Mouse (Mus musculus): Measurements from ENCODE around the gene Mctp1. TPM values are rescaled to one million over a fixed set of nuclear protein-coding genes. Genes with fewer than 3 reads are reported as not detected.

Gene Mctp1
- total and polyA plus RNA-seq, 3 experiments, result not detected

- Histone ChIP-seq H3K4me1 (ENCODE audit: control insufficient read depth in 1 of 2, insufficient read depth in 2 of 2, low read length in 2 of 2) (peaks cover 0 to 10% of the 10 kb centered on the region in 2 experiments; a peak in 2 of 4 replicates), H3K36me3 (ENCODE audit: control insufficient read depth in 1 of 2, insufficient read depth in 2 of 2, low read length in 2 of 2) (peaks cover 0 to 3% of the 10 kb centered on the region in 2 experiments; a peak in 2 of 4 replicates), H3K4me3 (ENCODE audit: control insufficient read depth in 1 of 2, insufficient read depth in 1 of 2, low read depth in 2 of 2, low read length in 2 of 2) (no peak overlapping the region), H3K9me3 (replicated peaks; ENCODE audit: insufficient read depth, low read length) (no peaks in the 10 kb centered on the region), H3K27ac (ENCODE audit: control insufficient read depth, low read depth, low read length) (0 out of 2 replicates have a peak overlapping the region, but pooled peaks have one; percentile 21), H3K27me3 (ENCODE audit: control insufficient read depth in 1 of 2, insufficient read depth in 2 of 2, low read length in 2 of 2) (no peaks in the 10 kb centered on the region), H3K9ac (ENCODE audit: control insufficient read depth, low read depth, low read length, poor library complexity, severe bottlenecking) (no peak overlapping the region), H3K79me2 (ENCODE audit: control insufficient read depth, insufficient read depth, low read length, poor library complexity) (no peaks in the 10 kb centered on the region)
- TF ChIP-seq ZC3H11A (IDR thresholded peaks at IDR 0.05; ENCODE audit: low read depth, low read length), result no peak
- TF ChIP-seq JUND (IDR thresholded peaks at IDR 0.05; ENCODE audit: low read depth, low read length), result peak; percentile 97
- TF ChIP-seq EP300 (IDR thresholded peaks at IDR 0.05; ENCODE audit: low read depth in 1 of 2, low read length in 2 of 2), result peak; percentile 26 to 61; a peak in 3 of 4 replicates
- TF ChIP-seq GATA1 (IDR thresholded peaks at IDR 0.05; ENCODE audit: low read depth, low read length), result peak; percentile 54; the same call in 1 of the 2 replicates
- TF ChIP-seq MAX (IDR thresholded peaks at IDR 0.05; ENCODE audit: low read length), result no peak
- TF ChIP-seq CHD2 (IDR thresholded peaks at IDR 0.05; ENCODE audit: low read length), result no peak
- peak; percentile 83 for TF ChIP-seq MEF2A (IDR thresholded peaks at IDR 0.05; ENCODE audit: extremely low read depth, insufficient replicate concordance, low read depth, low read length, poor library complexity, severe bottlenecking)
- peak; percentile 54; the same call in 1 of the 2 replicates for TF ChIP-seq ETS1 (IDR thresholded peaks at IDR 0.05; ENCODE audit: low read depth, low read length)
- peak; percentile 24; the same call in 1 of the 2 replicates for TF ChIP-seq TAL1 (IDR thresholded peaks at IDR 0.05; ENCODE audit: low read length)
- TF ChIP-seq KAT2A (conservative IDR thresholded peaks at IDR 0.05; ENCODE audit: low read depth, low read length), result no peak
- no peak for TF ChIP-seq NRF1 (IDR thresholded peaks at IDR 0.05; ENCODE audit: insufficient read depth, low read depth, low read length, poor library complexity, severe bottlenecking)
- TF ChIP-seq TCF12 (IDR thresholded peaks at IDR 0.05; ENCODE audit: low read depth, low read length), result peak; percentile 36; the same call in 1 of the 2 replicates
- TF ChIP-seq MYC (IDR thresholded peaks at IDR 0.05; ENCODE audit: low read depth, low read length), result 0 out of 2 replicates have a peak, but pooled peaks have one; percentile 17
- TF ChIP-seq MXI1 (IDR thresholded peaks at IDR 0.05; ENCODE audit: low read depth, low read length), result no peak
- peak; percentile 46 for DNase-seq (ENCODE audit: low read depth, low spot score)
These were observed 45.6 kb downstream of the Mctp1 start for GRCm38 (mm10) chr13:76429927-76430326.

- no peaks in the 10 kb centered on the region for H3K9me3 ChIP-seq (replicated peaks; ENCODE audit: insufficient read depth, low read length)
- H3K36me3 ChIP-seq (ENCODE audit: control insufficient read depth in 1 of 2, insufficient read depth in 2 of 2, low read length in 2 of 2), result peaks cover 0 to 3% of the 10 kb centered on the region in 2 experiments; a peak in 2 of 4 replicates
- H3K4me3 ChIP-seq (ENCODE audit: control insufficient read depth in 1 of 2, insufficient read depth in 1 of 2, low read depth in 2 of 2, low read length in 2 of 2), result no peak overlapping the region
- no peak overlapping the region for H3K27ac ChIP-seq (ENCODE audit: control insufficient read depth, low read depth, low read length)
- peak; percentile 17 for DNase-seq (ENCODE audit: low read depth, low spot score)
- H3K9ac ChIP-seq (ENCODE audit: control insufficient read depth, low read depth, low read length, poor library complexity, severe bottlenecking), result no peak overlapping the region
- H3K27me3 ChIP-seq (ENCODE audit: control insufficient read depth in 1 of 2, insufficient read depth in 2 of 2, low read length in 2 of 2), result no peaks in the 10 kb centered on the region
- peaks cover 0 to 10% of the 10 kb centered on the region in 2 experiments; a peak in 2 of 4 replicates for H3K4me1 ChIP-seq (ENCODE audit: control insufficient read depth in 1 of 2, insufficient read depth in 2 of 2, low read length in 2 of 2)
- TF ChIP-seq SMC3 (IDR thresholded peaks at IDR 0.05; ENCODE audit: low read depth, low read length) (peak; percentile 14; the same call in 1 of the 2 replicates), RAD21 (IDR thresholded peaks at IDR 0.05; ENCODE audit: low read depth, low read length) (peak; percentile 24), ZC3H11A (IDR thresholded peaks at IDR 0.05; ENCODE audit: low read depth, low read length) (no peak), CTCF (IDR thresholded peaks at IDR 0.05 in 2 of 3, conservative IDR thresholded peaks at IDR 0.05 in 1 of 3; ENCODE audit: control insufficient read depth in 1 of 3, insufficient read depth in 1 of 3, low read depth in 2 of 3, low read length in 3 of 3, poor library complexity in 1 of 3, severe bottlenecking in 1 of 3) (peak in 1 of 3 experiments; percentile 15; a peak in 1 of 6 replicates)
- no peaks in the 10 kb centered on the region for H3K79me2 ChIP-seq (ENCODE audit: control insufficient read depth, insufficient read depth, low read length, poor library complexity)
These were observed 47.6 kb downstream of the Mctp1 start for GRCm38 (mm10) chr13:76431946-76432345.
